Mouse (Mus musculus) liver, embryonic 15.5 days (tissue): Measurements from ENCODE around the gene Tspan9. TPM values are rescaled to one million over a fixed set of nuclear protein-coding genes. Genes with fewer than 3 reads are reported as not detected.

Experiments
- ATAC-seq: fragments of 200-750 bp; cut with Nextera tagmentation; 2 replicates; pipeline ENCODE4 v1.8.0; 2017; ENCODE audit warnings: moderate number of reproducible peaks, mild to moderate bottlenecking, moderate library complexity; ENCODE audit not compliant: insufficient read depth
- H3K27ac ChIP-seq: fragments of 300-500 bp; sonication (generic); replicated peaks from 2 replicates; pipeline ENCODE4 v1.5.1; 2015; ENCODE audit warnings: mild to moderate bottlenecking, inconsistent platforms
- H3K27me3 ChIP-seq: fragments of 300-500 bp; sonication (generic); 2 replicates; pipeline ENCODE4 v1.6.1; 2015; ENCODE audit warnings: mild to moderate bottlenecking, inconsistent platforms
- H3K36me3 ChIP-seq: fragments of 300-500 bp; sonication (generic); replicated peaks from 2 replicates; pipeline ENCODE4 v1.6.1; 2015; ENCODE audit warnings: moderate library complexity, mild to moderate bottlenecking, inconsistent platforms
- H3K4me1 ChIP-seq: fragments of 300-500 bp; sonication (generic); replicated peaks from 2 replicates; pipeline ENCODE4 v1.6.1; 2015; ENCODE audit warnings: inconsistent platforms
- H3K4me2 ChIP-seq: fragments of 300-500 bp; sonication (generic); 2 replicates; pipeline ENCODE4 v1.6.1; 2015; ENCODE audit warnings: moderate library complexity, mild to moderate bottlenecking, inconsistent platforms
- H3K4me3 ChIP-seq: fragments of 300-500 bp; sonication (generic); replicated peaks from 2 replicates; pipeline ENCODE4 v1.5.1; 2015; ENCODE audit warnings: mild to moderate bottlenecking, inconsistent platforms
- H3K9ac ChIP-seq: fragments of 300-500 bp; sonication (generic); 2 replicates; pipeline ENCODE4 v1.6.1; 2015; ENCODE audit warnings: moderate library complexity, mild to moderate bottlenecking, inconsistent platforms
- H3K9me3 ChIP-seq: fragments of 300-500 bp; sonication (generic); replicated peaks from 2 replicates; pipeline ENCODE4 v1.6.1; 2016; ENCODE audit warnings: inconsistent platforms
- WGBS: fragments of 180-500 bp; shearing (Covaris S2); methylation state at CpG from one replicate; pipeline ENCODE4 v1.1.7; 2015; ENCODE audit warnings: mixed read lengths; ENCODE audit not compliant: insufficient replicate concordance; 5-methylcytosine and 5-hydroxymethylcytosine counted together
- polyA plus RNA-seq: library from polyadenylated mRNA; unstranded; fragments of >200 nt; fragmentation: Nextera tagmentation; extraction: Ambion mirVana; gene quantifications from 2 replicates; pipeline ENCODE4 v1.2.1, GENCODE M21; 2015

Gene Tspan9
- polyA plus RNA-seq, 1 experiment from 2014 or later = 23.6 TPM

- Histone ChIP-seq H3K4me3 (no peak overlapping the region), H3K4me1 (0 out of 2 replicates have a peak, but pooled peaks cover 4% of the 10 kb centered on the region), H3K9me3 (no peaks in the 10 kb centered on the region), H3K4me2 (no peak overlapping the region), H3K27me3 (no peaks in the 10 kb centered on the region), H3K27ac (no peak overlapping the region), H3K9ac (no peak overlapping the region), H3K36me3 (no peaks in the 10 kb centered on the region)
- WGBS = 64% methylated on average over 8 of the region's 8 CpGs
- ATAC-seq = no peak
These were observed 54.5 kb downstream of the Tspan9 start for GRCm38 (mm10) chr6:128088746-128089523.

GRCm38 (mm10) chr6:128085488-128086066, 57.8 kb downstream of the Tspan9 start:
- WGBS = 66% methylated on average over 9 of the region's 9 CpGs
- no peak for ATAC-seq
- Histone ChIP-seq H3K4me3 (no peak overlapping the region), H3K4me1 (no peaks in the 10 kb centered on the region), H3K9me3 (no peaks in the 10 kb centered on the region), H3K27me3 (no peaks in the 10 kb centered on the region), H3K9ac (no peak overlapping the region), H3K36me3 (no peaks in the 10 kb centered on the region), H3K4me2 (no peak overlapping the region), H3K27ac (no peak overlapping the region)

- no peaks in the 10 kb centered on the region for H3K36me3 ChIP-seq
- 63% methylated on average over 11 of the region's 11 CpGs for WGBS
- no peak for ATAC-seq
- H3K4me3 ChIP-seq = no peak overlapping the region
- H3K9ac ChIP-seq = no peak overlapping the region
- no peaks in the 10 kb centered on the region for H3K9me3 ChIP-seq
- H3K27ac ChIP-seq = no peak overlapping the region
- H3K4me1 ChIP-seq = no peaks in the 10 kb centered on the region
- H3K4me2 ChIP-seq = no peak overlapping the region
- H3K27me3 ChIP-seq = no peaks in the 10 kb centered on the region
These were observed 60.1 kb downstream of the Tspan9 start for GRCm38 (mm10) chr6:128083305-128083704.

GRCm38 (mm10) chr6:128081781-128082180, 61.6 kb downstream of the Tspan9 start:
- Histone ChIP-seq H3K27ac (no peak overlapping the region), H3K4me3 (no peak overlapping the region), H3K27me3 (no peaks in the 10 kb centered on the region), H3K4me1 (no peaks in the 10 kb centered on the region), H3K4me2 (no peak overlapping the region), H3K9ac (no peak overlapping the region), H3K9me3 (no peaks in the 10 kb centered on the region), H3K36me3 (no peaks in the 10 kb centered on the region)
- no peak for ATAC-seq
- WGBS = 74% methylated on average over 5 of the region's 5 CpGs

- no peak overlapping the region for H3K9ac ChIP-seq
- no peak overlapping the region for H3K27ac ChIP-seq
- no peaks in the 10 kb centered on the region for H3K36me3 ChIP-seq
- 66% methylated on average over 8 of the region's 8 CpGs for WGBS
- no peak for ATAC-seq
- no peaks in the 10 kb centered on the region for H3K9me3 ChIP-seq
- H3K4me1 ChIP-seq = no peaks in the 10 kb centered on the region
- no peaks in the 10 kb centered on the region for H3K27me3 ChIP-seq
- H3K4me2 ChIP-seq = no peak overlapping the region
- H3K4me3 ChIP-seq = no peak overlapping the region
These were observed 62.1 kb downstream of the Tspan9 start for GRCm38 (mm10) chr6:128081293-128081692.

- 59% methylated on average over 9 of the region's 9 CpGs for WGBS
- no peak overlapping the region for H3K9ac ChIP-seq
- no peak for ATAC-seq
These were observed 63.7 kb downstream of the Tspan9 start for GRCm38 (mm10) chr6:128079576-128080224.

GRCm38 (mm10) chr6:128078508-128078907, 64.9 kb downstream of the Tspan9 start:
- 56% methylated on average over 4 of the region's 4 CpGs for WGBS
- ATAC-seq = no peak
- no peak overlapping the region for H3K27ac ChIP-seq

More at GRCm38 (mm10) chr6:128079576-128080224, 63.7 kb downstream of the Tspan9 start:
- H3K27me3 ChIP-seq = no peaks in the 10 kb centered on the region
- no peak overlapping the region for H3K4me3 ChIP-seq
- no peak overlapping the region for H3K4me2 ChIP-seq
- H3K36me3 ChIP-seq = no peaks in the 10 kb centered on the region
- H3K27ac ChIP-seq = no peak overlapping the region
- H3K4me1 ChIP-seq = no peaks in the 10 kb centered on the region
- H3K9me3 ChIP-seq = no peaks in the 10 kb centered on the region

GRCm38 (mm10) chr6:128076104-128077020, 67.0 kb downstream of the Tspan9 start:
- no peaks in the 10 kb centered on the region for H3K27me3 ChIP-seq
- no peak overlapping the region for H3K27ac ChIP-seq
- WGBS = 73% methylated on average over 21 of the region's 21 CpGs
- H3K36me3 ChIP-seq = no peaks in the 10 kb centered on the region
- no peak overlapping the region for H3K4me3 ChIP-seq
- H3K4me1 ChIP-seq = no peaks in the 10 kb centered on the region
- no peak for ATAC-seq
- no peak overlapping the region for H3K9ac ChIP-seq
- H3K4me2 ChIP-seq = no peak overlapping the region
- no peaks in the 10 kb centered on the region for H3K9me3 ChIP-seq

More at GRCm38 (mm10) chr6:128078508-128078907, 64.9 kb downstream of the Tspan9 start:
- Histone ChIP-seq H3K36me3 (no peaks in the 10 kb centered on the region), H3K9ac (no peak overlapping the region), H3K4me3 (no peak overlapping the region), H3K4me1 (no peaks in the 10 kb centered on the region), H3K9me3 (no peaks in the 10 kb centered on the region), H3K4me2 (no peak overlapping the region), H3K27me3 (no peaks in the 10 kb centered on the region)

GRCm38 (mm10) chr6:128075453-128076003, 67.9 kb downstream of the Tspan9 start:
- Histone ChIP-seq H3K4me3 (no peak overlapping the region), H3K4me2 (no peak overlapping the region), H3K27me3 (no peaks in the 10 kb centered on the region), H3K36me3 (no peaks in the 10 kb centered on the region), H3K27ac (no peak overlapping the region), H3K9me3 (no peaks in the 10 kb centered on the region), H3K4me1 (no peaks in the 10 kb centered on the region), H3K9ac (no peak overlapping the region)
- WGBS = 63% methylated on average over 5 of the region's 5 CpGs
- no peak for ATAC-seq

GRCm38 (mm10) chr6:128070921-128071558, 72.4 kb downstream of the Tspan9 start:
- Histone ChIP-seq H3K36me3 (no peaks in the 10 kb centered on the region), H3K9me3 (no peaks in the 10 kb centered on the region), H3K27ac (no peak overlapping the region), H3K4me3 (no peak overlapping the region), H3K9ac (no peak overlapping the region), H3K4me1 (peaks cover 5% of the 10 kb centered on the region; the same call in 1 of the 2 replicates), H3K4me2 (no peak overlapping the region), H3K27me3 (no peaks in the 10 kb centered on the region)
- 71% methylated on average over 12 of the region's 12 CpGs for WGBS
- ATAC-seq = no peak
